Mouse (Mus musculus): ENCODE data around the gene Olfr65.

Olfr65 gene

GRCm38 (mm10) chr7:103903187-103903586 lies at the start of gene Olfr65:
TSS of gene Olfr65 (plus strand) at chr7:103903487.
- no peak for DNase-seq

- DNase-seq = no peak
These were observed 48.6 kb upstream of the Olfr65 start for GRCm38 (mm10) chr7:103854669-103855068.

DNA sequence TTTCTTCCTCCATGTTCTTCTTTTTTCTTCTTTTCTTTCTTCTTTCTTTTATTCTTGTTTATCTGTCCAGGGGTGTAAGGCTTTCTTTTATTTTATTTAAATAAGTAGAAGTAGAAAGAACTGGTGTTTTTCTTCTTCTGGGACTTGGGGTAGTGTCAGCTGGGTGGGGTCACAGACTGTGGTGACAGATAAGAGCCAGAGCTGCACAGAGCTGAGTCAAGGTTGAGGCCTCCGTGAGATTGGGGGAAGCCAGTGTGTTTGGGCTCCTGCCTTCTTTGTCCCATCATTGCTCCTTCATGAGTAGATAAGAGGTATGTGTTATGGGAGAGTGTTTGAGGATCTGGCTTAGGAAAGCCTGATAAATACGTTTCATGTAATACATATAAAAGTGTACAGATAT lies 44.2 kb upstream of the Olfr65 start:
- no peak for DNase-seq

DNA sequence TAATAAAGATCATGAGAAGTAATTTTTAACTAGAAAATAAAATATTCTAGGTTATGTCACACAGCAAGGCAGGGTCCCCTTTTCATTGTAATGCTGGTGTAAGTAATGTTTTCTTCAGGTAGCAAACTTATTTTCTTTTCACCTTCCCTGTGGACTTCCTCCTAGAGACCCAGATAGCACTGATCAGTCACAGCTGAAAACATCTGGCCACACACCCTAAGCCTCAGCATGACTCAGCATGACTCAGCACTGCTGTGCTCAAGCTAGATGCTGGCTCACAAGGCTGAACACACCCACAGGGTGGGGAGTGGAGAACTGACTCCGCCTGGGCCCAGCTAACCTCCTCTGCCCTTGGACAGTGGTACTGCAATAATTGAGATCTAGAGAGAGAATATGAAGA lies 42.4 kb upstream of the Olfr65 start:
- peak; percentile 0 for DNase-seq

GRCm38 (mm10) chr7:103861531-103861930 lies 41.8 kb upstream of the Olfr65 start:
- DNase-seq = no peak

DNA sequence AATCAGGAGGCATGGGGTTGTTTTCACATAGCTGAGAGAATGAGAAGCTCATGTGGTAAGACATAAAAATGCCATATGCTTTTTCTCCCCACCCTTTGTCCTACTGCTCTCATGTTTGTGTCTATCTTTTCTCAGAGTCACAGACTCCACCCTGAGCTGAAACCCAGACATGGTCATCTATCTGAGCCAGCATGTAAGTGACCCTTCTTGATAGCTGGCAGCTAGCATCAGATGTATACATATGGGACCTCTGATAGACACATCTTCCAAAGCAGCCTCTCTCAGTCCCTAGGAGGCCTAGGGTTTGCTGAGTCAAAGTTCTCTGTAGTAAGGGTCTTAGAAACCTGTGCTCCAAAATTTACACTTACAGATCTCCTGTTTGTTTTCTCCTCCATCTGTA lies 37.6 kb upstream of the Olfr65 start:
- DNase-seq = no peak

GRCm38 (mm10) chr7:103870667-103871066 lies 32.6 kb upstream of the Olfr65 start:
- DNase-seq = no peak

DNA sequence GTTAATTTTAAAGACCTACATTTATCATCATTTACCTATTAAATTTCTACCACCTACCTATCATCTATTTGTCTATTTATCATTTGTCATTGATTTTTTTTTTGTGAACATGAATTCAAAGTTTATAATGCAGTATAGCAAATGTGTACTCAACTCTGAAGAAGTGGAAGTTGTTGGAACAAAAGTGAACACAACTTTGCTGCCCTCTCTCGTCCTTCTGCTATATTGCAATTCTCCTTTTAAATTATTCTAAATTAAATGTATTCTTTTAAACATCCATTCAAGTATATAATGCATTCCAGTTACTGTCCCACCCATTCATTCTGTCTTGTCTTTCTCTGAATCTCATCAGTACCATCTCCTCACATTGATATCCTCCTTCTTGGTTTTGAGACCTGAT lies 30.2 kb upstream of the Olfr65 start:
- no peak for DNase-seq

GRCm38 (mm10) chr7:103874451-103874850 lies 28.8 kb upstream of the Olfr65 start:
- no peak for DNase-seq

- DNase-seq = no peak
These were observed 26.2 kb upstream of the Olfr65 start for GRCm38 (mm10) chr7:103877093-103877492.

DNA sequence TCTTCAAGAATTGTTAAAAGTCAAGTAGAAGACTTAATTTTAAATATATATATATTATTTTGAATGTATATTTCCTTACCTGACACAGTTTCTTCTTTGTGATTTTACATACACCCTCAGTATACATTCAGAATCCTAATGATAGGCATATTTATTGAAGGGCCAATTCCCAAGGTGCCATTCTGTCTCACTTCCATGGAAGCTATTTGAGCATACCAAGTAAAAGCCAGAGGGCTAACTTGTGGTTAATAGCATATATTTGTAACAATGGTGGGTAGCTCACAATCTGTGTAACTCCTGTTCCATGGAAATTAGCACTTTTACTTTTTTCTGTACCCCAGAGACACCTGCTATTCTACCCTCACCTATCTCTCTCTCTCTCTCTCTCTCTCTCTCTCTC lies 17.1 kb upstream of the Olfr65 start, which contains the start of gene Olfr66:
Olfr66 (minus strand) TSS at position 101 of the 400 bp plus-strand sequence.
- no peak for DNase-seq

DNA sequence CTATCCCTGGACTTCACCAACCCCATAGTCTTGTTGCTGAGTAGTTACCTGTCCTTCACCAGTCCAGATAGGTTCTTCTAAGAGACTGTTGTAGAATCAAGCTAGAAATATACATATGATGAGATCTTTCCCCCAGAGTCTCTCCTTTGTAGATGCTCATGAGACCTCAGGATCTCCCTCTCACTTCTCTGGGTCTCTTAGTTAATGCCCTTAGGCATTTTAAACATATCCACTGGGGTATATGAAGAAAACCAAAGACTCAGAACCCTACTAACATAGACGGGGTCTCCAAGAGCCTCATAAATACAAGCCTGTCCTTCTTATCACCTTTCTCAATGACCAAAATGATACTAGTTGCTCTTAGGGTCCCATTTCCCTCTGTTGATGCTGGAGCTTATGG lies 8.9 kb upstream of the Olfr65 start, which contains the start of gene Olfr64:
Olfr64 (minus strand) TSS at position 101 of the 400 bp plus-strand sequence.
- no peak for DNase-seq

DNA sequence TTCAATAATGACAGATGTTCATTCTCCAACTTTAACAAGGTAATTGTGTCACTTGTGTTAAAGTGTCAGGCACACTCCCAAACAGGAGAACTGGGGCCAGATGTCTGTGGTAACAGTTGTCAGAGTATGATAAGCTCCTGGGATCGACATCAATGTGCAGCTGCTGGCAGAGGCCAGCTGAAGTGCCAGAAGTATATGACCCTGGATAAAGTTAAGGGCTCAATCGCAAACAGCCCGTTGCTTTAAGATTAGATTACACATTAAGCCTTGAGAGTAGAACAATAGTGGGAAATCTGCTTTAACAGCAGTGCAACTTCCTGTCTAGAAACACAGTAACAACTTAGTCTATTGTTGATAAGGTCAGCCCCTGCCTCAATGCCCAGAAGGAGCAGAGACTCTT lies 6.8 kb downstream of the Olfr65 start:
- DNase-seq = no peak

DNA sequence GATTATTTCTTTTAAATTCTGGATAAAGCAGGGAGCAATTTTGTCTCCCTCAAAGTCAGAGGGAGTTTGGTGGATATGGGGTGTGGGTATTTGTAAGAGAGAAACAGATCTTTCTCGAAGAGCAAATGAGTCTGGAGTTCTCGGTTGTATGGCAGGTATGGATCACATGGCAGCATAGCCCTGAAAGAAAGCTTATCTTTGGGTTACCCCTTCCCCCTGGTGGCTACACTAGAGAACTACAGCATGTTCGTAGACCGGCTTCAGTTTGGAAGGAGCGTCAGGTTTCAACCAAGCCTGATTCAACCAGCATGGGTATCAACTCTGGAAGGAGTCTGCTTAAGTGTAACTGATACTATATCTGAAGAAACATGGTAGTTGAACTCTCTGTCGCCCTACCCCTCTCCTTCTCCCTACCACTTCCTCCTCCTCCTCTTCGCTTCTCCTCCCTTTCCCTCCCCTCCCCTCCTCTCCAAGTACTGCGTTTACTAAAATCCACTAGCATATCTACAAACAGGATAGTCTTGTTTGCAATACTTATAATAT lies 9.8 kb downstream of the Olfr65 start:
- DNase-seq = no peak

GRCm38 (mm10) chr7:103915338-103915737 lies 12.1 kb downstream of the Olfr65 start:
- DNase-seq = no peak

DNA sequence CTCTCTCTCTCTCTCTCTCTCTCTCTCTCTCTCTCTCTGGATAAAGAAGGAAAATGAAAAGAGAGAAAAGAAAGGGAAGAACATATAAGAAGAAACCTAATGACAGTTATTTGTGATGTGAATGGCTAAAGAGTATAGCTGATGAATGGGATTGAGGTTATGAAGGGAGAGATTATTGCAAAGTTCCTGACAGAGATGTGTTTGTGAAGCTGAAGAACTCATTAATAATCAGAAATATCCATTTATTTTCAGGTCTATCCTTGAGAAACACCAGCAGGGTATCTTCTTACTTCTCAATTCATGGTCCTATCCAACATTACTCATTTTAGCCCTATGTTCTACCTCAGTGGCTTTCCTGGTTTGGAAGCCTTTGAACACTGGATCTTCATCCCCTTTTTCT lies 25.2 kb downstream of the Olfr65 start, which contains the start of gene Olfr631:
Olfr631 (plus strand) TSS at position 301 of the 400 bp plus-strand sequence.
- no peak for DNase-seq

- no peak for DNase-seq
These were observed 31.0 kb downstream of the Olfr65 start, which contains the start of gene Olfr632 for GRCm38 (mm10) chr7:103934264-103934663. TSS of gene Olfr632 (plus strand) at chr7:103934347.

GRCm38 (mm10) chr7:103942730-103943129 lies 39.4 kb downstream of the Olfr65 start:
- DNase-seq = peak; percentile 27

GRCm38 (mm10) chr7:103944137-103944536 lies 40.9 kb downstream of the Olfr65 start, which contains the start of gene Olfr633:
TSS of gene Olfr633 (plus strand) at chr7:103944437.
- no peak for DNase-seq
